Mouse (Mus musculus): Measurements from ENCODE around the gene Arl13a. TPM values are rescaled to one million over a fixed set of nuclear protein-coding genes. Genes with fewer than 3 reads are reported as not detected.
"Not testable (repeated sequence)": the region's sequence is repeated elsewhere in the genome, so short reads cannot be mapped to it uniquely, and the experiment has no call there.

Gene Arl13a
- not detected in 2 replicates for polyA plus RNA-seq (2015; fragmentation: Nextera tagmentation; extraction: Ambion mirVana)

- not testable (repeated sequence) for H3K4me3 ChIP-seq (ENCODE audit: low read depth, low read length); H3K27ac ChIP-seq (replicated peaks); H3K4me1 ChIP-seq (replicated peaks; ENCODE audit: control insufficient read depth, insufficient read depth); H3K9me3 ChIP-seq (ENCODE audit: control insufficient read depth, low read length); DNase-seq (ENCODE audit: low spot score); H3K36me3 ChIP-seq (ENCODE audit: control insufficient read depth, insufficient read depth, low read length); H3K9ac ChIP-seq (ENCODE audit: low read length); ATAC-seq (ENCODE audit: low FRiP score, low TSS enrichment); H3K27me3 ChIP-seq (ENCODE audit: control insufficient read depth, insufficient read depth, low read length); H3K4me2 ChIP-seq (replicated peaks; ENCODE audit: low read depth)
- 85% methylated on average over 8 of the region's 9 CpGs for WGBS
Observed at GRCm38 (mm10) chrX:134187201-134187600, at the start of gene Arl13a. TSS of gene Arl13a (plus strand) at chrX:134187501.

GRCm38 (mm10) chrX:134140024-134140423 lies 47.3 kb upstream of the Arl13a start:
- Histone ChIP-seq H3K4me1 (replicated peaks; ENCODE audit: control insufficient read depth, insufficient read depth) (no peaks in the 10 kb centered on the region), H3K36me3 (ENCODE audit: control insufficient read depth, insufficient read depth, low read length) (no peaks in the 10 kb centered on the region), H3K27me3 (ENCODE audit: control insufficient read depth, insufficient read depth, low read length) (no peaks in the 10 kb centered on the region), H3K9ac (ENCODE audit: low read length) (no peak overlapping the region), H3K27ac (replicated peaks) (no peak overlapping the region), H3K9me3 (ENCODE audit: control insufficient read depth, low read length) (no peaks in the 10 kb centered on the region), H3K4me3 (ENCODE audit: low read depth, low read length) (no peak overlapping the region), H3K4me2 (replicated peaks; ENCODE audit: low read depth) (no peak overlapping the region)
- ATAC-seq (ENCODE audit: low FRiP score, low TSS enrichment) = no peak
- no peak for DNase-seq (ENCODE audit: low spot score)
- TF ChIP-seq CTCF (IDR thresholded peaks at IDR 0.05; ENCODE audit: low read depth) (no peak), EP300 (optimal IDR thresholded peaks at IDR 0.05) (no peak)
- 66% methylated on average over 6 of the region's 6 CpGs for WGBS

GRCm38 (mm10) chrX:134141551-134141950 lies 45.8 kb upstream of the Arl13a start:
- Histone ChIP-seq H3K4me2 (replicated peaks; ENCODE audit: low read depth) (no peak overlapping the region), H3K27me3 (ENCODE audit: control insufficient read depth, insufficient read depth, low read length) (no peaks in the 10 kb centered on the region), H3K4me3 (ENCODE audit: low read depth, low read length) (no peak overlapping the region), H3K27ac (replicated peaks) (no peak overlapping the region), H3K9ac (ENCODE audit: low read length) (no peak overlapping the region), H3K4me1 (replicated peaks; ENCODE audit: control insufficient read depth, insufficient read depth) (no peaks in the 10 kb centered on the region), H3K36me3 (ENCODE audit: control insufficient read depth, insufficient read depth, low read length) (no peaks in the 10 kb centered on the region), H3K9me3 (ENCODE audit: control insufficient read depth, low read length) (no peaks in the 10 kb centered on the region)
- TF ChIP-seq CTCF (IDR thresholded peaks at IDR 0.05; ENCODE audit: low read depth) = no peak
- TF ChIP-seq EP300 (optimal IDR thresholded peaks at IDR 0.05) = no peak
- ATAC-seq (ENCODE audit: low FRiP score, low TSS enrichment) (no peak), DNase-seq (ENCODE audit: low spot score) (no peak)
- 79% methylated on average over 1 of the region's 1 CpGs for WGBS

GRCm38 (mm10) chrX:134141986-134142385 lies 45.3 kb upstream of the Arl13a start:
- DNase-seq (ENCODE audit: low spot score) (no peak), ATAC-seq (ENCODE audit: low FRiP score, low TSS enrichment) (no peak)
- Histone ChIP-seq H3K4me3 (ENCODE audit: low read depth, low read length) (no peak overlapping the region), H3K4me2 (replicated peaks; ENCODE audit: low read depth) (no peak overlapping the region), H3K27ac (replicated peaks) (no peak overlapping the region), H3K9ac (ENCODE audit: low read length) (no peak overlapping the region), H3K9me3 (ENCODE audit: control insufficient read depth, low read length) (no peaks in the 10 kb centered on the region), H3K36me3 (ENCODE audit: control insufficient read depth, insufficient read depth, low read length) (no peaks in the 10 kb centered on the region), H3K27me3 (ENCODE audit: control insufficient read depth, insufficient read depth, low read length) (no peaks in the 10 kb centered on the region), H3K4me1 (replicated peaks; ENCODE audit: control insufficient read depth, insufficient read depth) (no peaks in the 10 kb centered on the region)
- no peak for TF ChIP-seq EP300 (optimal IDR thresholded peaks at IDR 0.05)
- TF ChIP-seq CTCF (IDR thresholded peaks at IDR 0.05; ENCODE audit: low read depth) = no peak
- WGBS = 79% methylated on average over 4 of the region's 4 CpGs

GRCm38 (mm10) chrX:134158151-134158550 lies 29.1 kb upstream of the Arl13a start:
- 54% methylated on average over 7 of the region's 7 CpGs for WGBS
- TF ChIP-seq EP300 (optimal IDR thresholded peaks at IDR 0.05) (no peak), CTCF (IDR thresholded peaks at IDR 0.05; ENCODE audit: low read depth) (no peak)
- no peak for ATAC-seq (ENCODE audit: low FRiP score, low TSS enrichment)

GRCm38 (mm10) chrX:134160442-134160841 lies 26.9 kb upstream of the Arl13a start:
- no peak for DNase-seq (ENCODE audit: low spot score)
- Histone ChIP-seq H3K27ac (replicated peaks) (no peak overlapping the region), H3K4me3 (ENCODE audit: low read depth, low read length) (no peak overlapping the region), H3K36me3 (ENCODE audit: control insufficient read depth, insufficient read depth, low read length) (no peaks in the 10 kb centered on the region), H3K9ac (ENCODE audit: low read length) (no peak overlapping the region), H3K9me3 (ENCODE audit: control insufficient read depth, low read length) (no peaks in the 10 kb centered on the region), H3K27me3 (ENCODE audit: control insufficient read depth, insufficient read depth, low read length) (no peaks in the 10 kb centered on the region), H3K4me2 (replicated peaks; ENCODE audit: low read depth) (no peak overlapping the region), H3K4me1 (replicated peaks; ENCODE audit: control insufficient read depth, insufficient read depth) (no peaks in the 10 kb centered on the region)
- 68% methylated on average over 2 of the region's 2 CpGs for WGBS
- ATAC-seq (ENCODE audit: low FRiP score, low TSS enrichment) = no peak
- TF ChIP-seq EP300 (optimal IDR thresholded peaks at IDR 0.05) = no peak
- no peak for TF ChIP-seq CTCF (IDR thresholded peaks at IDR 0.05; ENCODE audit: low read depth)

More at GRCm38 (mm10) chrX:134158151-134158550, 29.1 kb upstream of the Arl13a start:
- no peak overlapping the region for H3K27ac ChIP-seq (replicated peaks)
- H3K27me3 ChIP-seq (ENCODE audit: control insufficient read depth, insufficient read depth, low read length) = no peaks in the 10 kb centered on the region
- no peak overlapping the region for H3K9ac ChIP-seq (ENCODE audit: low read length)
- H3K4me1 ChIP-seq (replicated peaks; ENCODE audit: control insufficient read depth, insufficient read depth) = no peaks in the 10 kb centered on the region
- H3K36me3 ChIP-seq (ENCODE audit: control insufficient read depth, insufficient read depth, low read length) = no peaks in the 10 kb centered on the region
- no peaks in the 10 kb centered on the region for H3K9me3 ChIP-seq (ENCODE audit: control insufficient read depth, low read length)
- DNase-seq (ENCODE audit: low spot score) = no peak
- no peak overlapping the region for H3K4me3 ChIP-seq (ENCODE audit: low read depth, low read length)
- no peak overlapping the region for H3K4me2 ChIP-seq (replicated peaks; ENCODE audit: low read depth)

All from stomach, postnatal 0 days (tissue).